Mouse (Mus musculus): ENCODE results near the gene Chchd4. TPM values are rescaled to one million over a fixed set of nuclear protein-coding genes. Genes with fewer than 3 reads are reported as not detected.
A peak's percentile ranks its signal among the peaks of the same experiment; 100 is the strongest.

Gene Chchd4
- polyA plus RNA-seq, 1 experiment from 2014 or later: 30.3 TPM

DNA sequence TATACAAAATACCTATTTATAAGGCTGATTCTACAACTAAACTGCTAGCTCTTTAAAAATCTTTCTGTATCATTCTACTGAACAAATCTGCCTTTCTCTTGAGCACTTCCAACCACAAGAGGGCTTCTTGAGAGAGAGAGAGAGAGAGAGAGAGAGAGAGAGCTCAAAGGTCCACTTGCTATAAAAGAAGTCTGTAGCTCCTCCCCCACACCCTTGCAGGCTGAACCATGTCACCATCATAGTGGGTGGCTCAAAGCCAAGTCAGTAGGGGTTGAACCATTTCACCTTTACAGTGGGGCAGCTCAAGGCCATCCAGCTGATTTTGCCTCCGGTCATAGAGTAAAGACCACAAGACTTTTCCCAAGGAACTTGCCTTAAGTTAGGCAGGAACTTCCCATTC, 13.9 kb downstream of the Chchd4 start:
- Histone ChIP-seq H3K4me1 (ENCODE audit: control insufficient read depth, insufficient read depth, low read length) (no peaks in the 10 kb centered on the region), H3K36me3 (ENCODE audit: control insufficient read depth, insufficient read depth, low read length) (peaks cover 11% of the 10 kb centered on the region), H3K27me3 (replicated peaks; ENCODE audit: control insufficient read depth, insufficient read depth, low read length) (no peaks in the 10 kb centered on the region), H3K9ac (ENCODE audit: low read length) (no peak overlapping the region), H3K9me3 (replicated peaks; ENCODE audit: control insufficient read depth, low read length) (no peaks in the 10 kb centered on the region), H3K4me3 (ENCODE audit: low read depth, low read length) (no peak overlapping the region), H3K27ac (ENCODE audit: low read depth, low read length) (no peak overlapping the region), H3K4me2 (ENCODE audit: low read length) (no peak overlapping the region)
- DNase-seq (ENCODE audit: low spot score) (no peak), ATAC-seq (no peak)
- 89% methylated on average over 1 of the region's 1 CpGs for WGBS

DNA sequence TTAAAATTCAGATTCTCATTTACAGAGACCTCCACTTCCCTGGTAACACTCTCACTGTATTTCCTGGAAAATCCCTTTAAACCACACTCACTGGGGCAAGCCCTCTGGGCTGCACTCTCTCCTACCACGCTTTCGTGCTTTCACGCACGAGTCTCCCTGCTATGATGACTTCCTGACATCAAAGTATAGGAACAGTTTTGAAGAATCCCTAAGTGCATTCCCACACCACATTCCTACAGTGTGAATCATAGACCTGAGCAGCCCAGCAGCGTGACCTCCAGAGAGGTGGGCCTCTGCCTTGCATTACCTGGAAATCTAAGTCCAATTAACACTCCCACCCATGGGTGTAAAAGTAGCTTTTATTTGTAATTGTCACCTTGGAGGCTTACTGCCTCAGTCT, 18.8 kb downstream of the Chchd4 start:
- 76% methylated on average over 5 of the region's 5 CpGs for WGBS
- no peak for DNase-seq (ENCODE audit: low spot score)

DNA sequence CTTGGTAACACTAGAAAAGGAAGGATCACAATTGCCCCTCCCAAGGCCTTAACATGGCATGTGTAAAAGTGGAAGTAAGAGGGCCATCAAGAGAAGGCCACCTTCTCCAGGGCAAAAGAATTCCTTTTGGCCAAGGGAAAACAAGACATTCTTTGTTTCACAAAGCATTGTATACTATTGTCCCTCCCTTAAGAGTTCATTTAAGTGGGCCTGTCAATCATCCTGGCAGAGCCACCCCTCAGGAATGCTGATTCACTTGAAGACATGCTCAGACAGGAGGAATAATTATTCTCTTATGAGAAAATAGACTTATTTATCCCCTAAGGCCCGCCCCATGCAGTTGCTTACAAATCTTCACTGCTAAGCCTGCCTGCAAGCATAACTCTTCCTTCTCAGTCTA, 21.3 kb downstream of the Chchd4 start:
- Histone ChIP-seq H3K4me3 (ENCODE audit: low read depth, low read length) (no peak overlapping the region), H3K4me1 (ENCODE audit: control insufficient read depth, insufficient read depth, low read length) (no peaks in the 10 kb centered on the region), H3K36me3 (ENCODE audit: control insufficient read depth, insufficient read depth, low read length) (no peaks in the 10 kb centered on the region), H3K9ac (ENCODE audit: low read length) (no peak overlapping the region), H3K4me2 (ENCODE audit: low read length) (no peak overlapping the region), H3K27me3 (replicated peaks; ENCODE audit: control insufficient read depth, insufficient read depth, low read length) (no peaks in the 10 kb centered on the region), H3K27ac (ENCODE audit: low read depth, low read length) (no peak overlapping the region), H3K9me3 (replicated peaks; ENCODE audit: control insufficient read depth, low read length) (no peaks in the 10 kb centered on the region)
- ATAC-seq: no peak
- no peak for DNase-seq (ENCODE audit: low spot score)
- WGBS: 59% methylated on average over 1 of the region's 1 CpGs

More for the DNA sequence above, 18.8 kb downstream of the Chchd4 start:
- Histone ChIP-seq H3K4me3 (ENCODE audit: low read depth, low read length) (no peak overlapping the region), H3K9ac (ENCODE audit: low read length) (no peak overlapping the region), H3K36me3 (ENCODE audit: control insufficient read depth, insufficient read depth, low read length) (no peaks in the 10 kb centered on the region), H3K4me1 (ENCODE audit: control insufficient read depth, insufficient read depth, low read length) (no peaks in the 10 kb centered on the region), H3K27me3 (replicated peaks; ENCODE audit: control insufficient read depth, insufficient read depth, low read length) (no peaks in the 10 kb centered on the region), H3K27ac (ENCODE audit: low read depth, low read length) (no peak overlapping the region), H3K9me3 (replicated peaks; ENCODE audit: control insufficient read depth, low read length) (no peaks in the 10 kb centered on the region), H3K4me2 (ENCODE audit: low read length) (no peak overlapping the region)
- ATAC-seq: no peak

DNA sequence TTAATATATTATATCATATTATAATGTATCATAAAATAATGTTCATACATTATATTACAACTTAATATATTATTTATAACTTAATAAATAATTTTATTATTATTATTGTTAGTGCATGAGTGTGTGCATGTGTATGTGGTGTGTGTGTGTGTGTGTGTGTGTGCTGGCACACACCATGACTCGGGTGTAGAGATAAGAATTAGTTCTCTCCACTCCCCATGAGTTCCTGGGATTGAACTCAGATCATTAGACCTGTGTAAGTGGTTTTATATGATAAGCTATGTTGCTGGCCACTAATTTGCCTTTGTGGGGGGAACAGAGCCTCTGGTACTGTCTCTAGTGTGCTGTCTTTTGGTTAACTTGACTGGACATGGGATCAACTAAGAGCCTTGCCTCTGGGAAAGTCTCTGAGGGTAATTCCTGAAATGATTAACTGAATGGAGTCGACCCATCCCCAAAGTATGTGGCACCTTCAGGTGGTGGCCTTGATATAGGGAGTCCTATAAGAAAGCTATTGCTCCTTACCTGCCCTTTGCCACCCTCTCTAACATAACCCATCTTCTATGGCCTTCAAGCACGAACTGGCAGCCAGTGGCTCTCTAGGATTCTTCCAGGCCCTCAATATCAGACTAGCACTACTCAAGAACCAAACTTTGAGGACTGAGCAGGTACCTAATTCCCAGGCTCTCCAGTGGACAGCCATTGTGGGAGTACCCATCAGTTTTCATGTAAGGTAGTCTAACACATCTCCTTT, 23.7 kb downstream of the Chchd4 start:
- H3K4me1 ChIP-seq (ENCODE audit: control insufficient read depth, insufficient read depth, low read length): no peaks in the 10 kb centered on the region
- ATAC-seq (no peak), DNase-seq (ENCODE audit: low spot score) (no peak)
- no peak overlapping the region for H3K4me3 ChIP-seq (ENCODE audit: low read depth, low read length)
- H3K27me3 ChIP-seq (replicated peaks; ENCODE audit: control insufficient read depth, insufficient read depth, low read length): no peaks in the 10 kb centered on the region
- no peak overlapping the region for H3K27ac ChIP-seq (ENCODE audit: low read depth, low read length)
- no peak overlapping the region for H3K9ac ChIP-seq (ENCODE audit: low read length)
- 44% methylated on average over 3 of the region's 3 CpGs for WGBS
- no peaks in the 10 kb centered on the region for H3K9me3 ChIP-seq (replicated peaks; ENCODE audit: control insufficient read depth, low read length)
- no peak overlapping the region for H3K4me2 ChIP-seq (ENCODE audit: low read length)
- H3K36me3 ChIP-seq (ENCODE audit: control insufficient read depth, insufficient read depth, low read length): no peaks in the 10 kb centered on the region

DNA sequence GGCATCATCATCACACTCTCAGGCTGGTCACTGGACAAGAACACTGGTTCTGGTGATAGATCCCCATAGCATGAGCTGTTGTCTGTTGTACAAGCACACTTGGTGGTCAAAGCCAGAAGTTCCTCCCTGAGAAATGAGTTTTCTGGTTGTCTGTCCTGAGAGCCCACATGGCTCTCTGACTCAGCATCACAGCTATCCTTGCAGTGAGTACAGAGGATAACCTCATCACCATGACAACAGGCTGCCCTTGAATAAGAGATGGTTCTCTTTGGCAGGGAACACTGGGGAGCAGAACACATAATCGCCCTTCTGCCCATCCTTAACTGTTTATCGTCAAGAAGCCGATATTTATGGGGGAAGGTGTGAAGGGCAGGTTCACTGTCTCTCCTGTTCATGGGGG, 28.0 kb downstream of the Chchd4 start:
- Histone ChIP-seq H3K36me3 (ENCODE audit: control insufficient read depth, insufficient read depth, low read length) (no peaks in the 10 kb centered on the region), H3K4me1 (ENCODE audit: control insufficient read depth, insufficient read depth, low read length) (peaks cover 3% of the 10 kb centered on the region), H3K4me2 (ENCODE audit: low read length) (no peak overlapping the region), H3K9me3 (replicated peaks; ENCODE audit: control insufficient read depth, low read length) (no peaks in the 10 kb centered on the region), H3K4me3 (ENCODE audit: low read depth, low read length) (no peak overlapping the region), H3K27me3 (replicated peaks; ENCODE audit: control insufficient read depth, insufficient read depth, low read length) (no peaks in the 10 kb centered on the region), H3K9ac (ENCODE audit: low read length) (no peak overlapping the region), H3K27ac (ENCODE audit: low read depth, low read length) (no peak overlapping the region)
- ATAC-seq (no peak), DNase-seq (ENCODE audit: low spot score) (no peak)
- 83% methylated on average over 3 of the region's 3 CpGs for WGBS

DNA sequence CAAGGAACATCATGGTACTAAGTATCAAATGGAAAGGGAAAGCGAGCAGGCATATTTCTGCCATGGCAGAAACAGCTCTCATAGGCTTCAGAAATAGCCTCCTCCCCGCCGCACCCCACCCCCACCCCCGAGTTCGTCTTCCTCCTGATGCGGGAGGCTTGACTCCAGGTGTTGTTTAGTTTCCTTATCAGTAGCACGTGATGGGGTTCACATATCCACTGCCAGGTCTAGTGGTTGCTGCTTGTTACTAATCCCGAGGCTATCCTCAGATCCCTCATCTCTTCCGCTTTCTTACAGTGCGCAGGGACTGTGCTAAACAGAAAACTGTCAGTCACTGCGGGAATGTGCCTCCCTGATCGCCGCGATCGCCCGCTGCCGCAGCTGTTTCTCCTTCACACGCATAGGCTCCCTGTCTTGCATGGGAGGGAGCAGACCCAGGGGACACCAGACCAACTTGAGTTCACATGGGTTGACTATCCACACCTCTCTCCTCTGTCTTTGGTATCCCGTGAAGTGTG, 32.1 kb downstream of the Chchd4 start:
- Histone ChIP-seq H3K4me1 (ENCODE audit: control insufficient read depth, insufficient read depth, low read length) (peaks cover 3% of the 10 kb centered on the region), H3K27ac (ENCODE audit: low read depth, low read length) (peak overlapping the region; percentile 17; the same call in 1 of the 2 replicates), H3K36me3 (ENCODE audit: control insufficient read depth, insufficient read depth, low read length) (no peaks in the 10 kb centered on the region), H3K9me3 (replicated peaks; ENCODE audit: control insufficient read depth, low read length) (no peaks in the 10 kb centered on the region), H3K4me2 (ENCODE audit: low read length) (peak overlapping the region; percentile 97), H3K9ac (ENCODE audit: low read length) (peak overlapping the region; percentile 72), H3K4me3 (ENCODE audit: low read depth, low read length) (peak overlapping the region; percentile 59), H3K27me3 (replicated peaks; ENCODE audit: control insufficient read depth, insufficient read depth, low read length) (0 out of 2 replicates have a peak, but pooled peaks cover 3% of the 10 kb centered on the region)
- DNase-seq (ENCODE audit: low spot score) (no peak), ATAC-seq (peak; percentile 59)
- WGBS: 4% methylated on average over 19 of the region's 19 CpGs

DNA sequence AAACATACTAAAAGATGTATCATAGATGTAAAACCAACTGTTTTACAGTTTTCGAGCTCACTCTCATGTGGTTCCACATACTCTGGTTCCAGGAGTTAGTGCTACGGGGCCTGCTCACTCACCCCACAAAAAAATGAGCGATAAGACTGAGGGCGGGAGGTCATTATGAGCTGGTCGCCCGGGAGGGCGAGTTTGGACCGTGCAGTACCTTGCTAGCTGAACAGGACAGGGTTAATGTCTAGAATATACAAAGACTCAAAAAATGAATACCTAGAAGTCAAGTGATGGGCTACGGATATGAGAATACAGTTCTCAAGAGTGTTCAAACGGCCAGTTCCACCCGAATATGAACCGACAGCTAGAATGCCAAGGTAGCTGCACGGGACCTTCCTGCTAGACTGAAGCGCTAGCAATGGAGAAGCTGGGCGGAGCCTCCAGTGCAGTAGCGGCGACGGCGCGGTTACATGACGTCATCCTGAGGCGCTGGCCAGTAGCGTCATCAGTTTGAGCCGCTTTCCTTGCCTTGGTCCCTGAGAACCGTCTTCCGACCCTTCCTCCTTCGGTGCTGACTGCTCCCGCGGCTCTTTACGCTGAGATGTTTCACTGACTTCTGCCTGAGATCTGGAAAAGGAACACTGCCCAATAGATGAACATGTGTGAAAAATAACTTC, 32.7 kb downstream of the Chchd4 start:
- WGBS: 3% methylated on average over 30 of the region's 30 CpGs

DNA sequence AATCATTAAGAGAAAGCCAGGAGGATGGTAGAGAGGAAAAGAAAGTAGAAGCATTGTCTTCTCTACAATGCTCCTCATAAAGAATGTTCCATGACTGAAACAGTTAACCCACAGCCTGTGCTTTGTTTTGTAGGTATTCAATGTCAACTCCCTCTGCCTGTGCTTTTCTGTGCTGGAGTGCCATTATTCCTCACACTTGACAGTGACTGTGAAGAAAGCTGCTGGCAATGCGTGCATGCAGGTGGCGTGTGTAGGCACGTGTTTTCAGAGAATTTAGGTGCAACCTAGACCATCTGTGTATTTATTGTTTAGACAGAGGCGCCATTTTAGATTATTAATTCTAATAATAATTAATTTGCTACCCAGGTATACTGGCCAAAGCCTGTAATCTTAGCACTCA, 49.2 kb downstream of the Chchd4 start:
- DNase-seq (ENCODE audit: low spot score): peak; percentile 48
- 47% methylated on average over 4 of the region's 4 CpGs for WGBS

More for the DNA sequence above, 32.7 kb downstream of the Chchd4 start:
- H3K9ac ChIP-seq (ENCODE audit: low read length): peak overlapping the region; percentile 72
- no peaks in the 10 kb centered on the region for H3K36me3 ChIP-seq (ENCODE audit: control insufficient read depth, insufficient read depth, low read length)
- H3K9me3 ChIP-seq (replicated peaks; ENCODE audit: control insufficient read depth, low read length): no peaks in the 10 kb centered on the region
- peaks cover 3% of the 10 kb centered on the region for H3K4me1 ChIP-seq (ENCODE audit: control insufficient read depth, insufficient read depth, low read length)
- H3K4me2 ChIP-seq (ENCODE audit: low read length): peak overlapping the region; percentile 97
- peak; percentile 98 for ATAC-seq
- DNase-seq (ENCODE audit: low spot score): peak; percentile 98
- peak overlapping the region; percentile 39; the same call in 1 of the 2 replicates for H3K27ac ChIP-seq (ENCODE audit: low read depth, low read length)
- H3K4me3 ChIP-seq (ENCODE audit: low read depth, low read length): peak overlapping the region; percentile 59
- H3K27me3 ChIP-seq (replicated peaks; ENCODE audit: control insufficient read depth, insufficient read depth, low read length): 0 out of 2 replicates have a peak, but pooled peaks cover 3% of the 10 kb centered on the region

DNA sequence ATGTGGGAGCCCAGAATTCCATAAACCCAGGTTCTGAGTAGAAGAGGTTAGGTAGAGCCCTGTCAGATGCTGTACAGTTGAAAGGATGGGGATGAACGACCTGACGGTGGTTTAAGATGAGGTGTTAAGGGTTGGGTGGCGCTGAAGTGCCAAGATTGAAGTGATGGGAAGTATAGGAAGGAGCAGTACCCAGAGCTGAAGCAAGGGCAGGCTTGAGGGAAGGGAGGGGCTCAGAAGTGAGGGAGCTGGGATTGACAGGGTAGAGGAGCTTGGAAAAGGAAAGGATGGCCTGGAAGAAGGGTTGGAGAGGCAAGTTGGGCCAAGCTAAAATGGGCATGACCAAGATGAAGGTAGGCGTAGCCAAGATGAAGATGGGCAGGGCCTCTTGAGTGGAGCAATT, 51.7 kb downstream of the Chchd4 start:
- Histone ChIP-seq H3K4me1 (ENCODE audit: control insufficient read depth, insufficient read depth, low read length) (no peaks in the 10 kb centered on the region), H3K36me3 (ENCODE audit: control insufficient read depth, insufficient read depth, low read length) (no peaks in the 10 kb centered on the region), H3K9me3 (replicated peaks; ENCODE audit: control insufficient read depth, low read length) (no peaks in the 10 kb centered on the region), H3K4me3 (ENCODE audit: low read depth, low read length) (no peak overlapping the region), H3K27ac (ENCODE audit: low read depth, low read length) (no peak overlapping the region), H3K9ac (ENCODE audit: low read length) (no peak overlapping the region), H3K4me2 (ENCODE audit: low read length) (no peak overlapping the region), H3K27me3 (replicated peaks; ENCODE audit: control insufficient read depth, insufficient read depth, low read length) (0 out of 2 replicates have a peak, but pooled peaks cover 2% of the 10 kb centered on the region)
- ATAC-seq (no peak), DNase-seq (ENCODE audit: low spot score) (no peak)
- WGBS: 70% methylated on average over 4 of the region's 4 CpGs

More for the DNA sequence above, 49.2 kb downstream of the Chchd4 start:
- Histone ChIP-seq H3K4me3 (ENCODE audit: low read depth, low read length) (no peak overlapping the region), H3K9me3 (replicated peaks; ENCODE audit: control insufficient read depth, low read length) (no peaks in the 10 kb centered on the region), H3K4me2 (ENCODE audit: low read length) (no peak overlapping the region), H3K27ac (ENCODE audit: low read depth, low read length) (no peak overlapping the region), H3K36me3 (ENCODE audit: control insufficient read depth, insufficient read depth, low read length) (no peaks in the 10 kb centered on the region), H3K9ac (ENCODE audit: low read length) (no peak overlapping the region), H3K27me3 (replicated peaks; ENCODE audit: control insufficient read depth, insufficient read depth, low read length) (no peaks in the 10 kb centered on the region), H3K4me1 (ENCODE audit: control insufficient read depth, insufficient read depth, low read length) (no peaks in the 10 kb centered on the region)
- no peak; the same call in 1 of the 2 replicates for ATAC-seq
